Mouse (Mus musculus) limb, embryonic 15.5 days (tissue): ENCODE data around the gene Bcl2l12. TPM values are rescaled to one million over a fixed set of nuclear protein-coding genes. Genes with fewer than 3 reads are reported as not detected.

Source experiments
- ATAC-seq: fragments of 200-750 bp; cut with Nextera tagmentation; 2 replicates; pipeline ENCODE4 v1.8.0; 2017; ENCODE audit warnings: low read depth, moderate TSS enrichment; ENCODE audit not compliant: insufficient number of reproducible peaks, low FRiP score, low TSS enrichment
- H3K27ac ChIP-seq: fragments of 300-500 bp; sonication (generic); 2 replicates; pipeline ENCODE4 v1.5.1; 2015; ENCODE audit warnings: moderate library complexity, mild to moderate bottlenecking, inconsistent platforms
- H3K27me3 ChIP-seq: fragments of 300-500 bp; sonication (generic); 2 replicates; pipeline ENCODE4 v1.6.1; 2015; ENCODE audit warnings: inconsistent platforms
- H3K36me3 ChIP-seq: fragments of 300-500 bp; sonication (generic); 2 replicates; pipeline ENCODE4 v1.6.1; 2015; ENCODE audit warnings: inconsistent platforms
- H3K4me1 ChIP-seq: fragments of 300-500 bp; sonication (generic); 2 replicates; pipeline ENCODE4 v1.6.1; 2015; ENCODE audit warnings: inconsistent platforms
- H3K4me2 ChIP-seq: fragments of 300-500 bp; sonication (generic); 2 replicates; pipeline ENCODE4 v1.6.1; 2015; ENCODE audit warnings: mild to moderate bottlenecking, inconsistent platforms
- H3K4me3 ChIP-seq: fragments of 300-500 bp; sonication (generic); 2 replicates; pipeline ENCODE4 v1.5.1; 2015; ENCODE audit warnings: mild to moderate bottlenecking, inconsistent platforms
- H3K9ac ChIP-seq: fragments of 300-500 bp; sonication (generic); 2 replicates; pipeline ENCODE4 v1.6.1; 2015; ENCODE audit warnings: inconsistent platforms
- H3K9me3 ChIP-seq: fragments of 300-500 bp; sonication (generic); 2 replicates; pipeline ENCODE4 v1.6.1; 2016; ENCODE audit warnings: inconsistent platforms
- WGBS: fragments of 180-500 bp; shearing (Covaris S2); methylation state at CpG from one replicate; pipeline ENCODE4 v1.1.7; 2015; 5-methylcytosine and 5-hydroxymethylcytosine counted together
- microRNA-seq: library from miRNA; unstranded; fragments of <30 nt; microRNA quantifications from one replicate; pipeline ENCODE4, GENCODE M21; 2016
- polyA plus RNA-seq: library from polyadenylated mRNA; unstranded; fragments of >200 nt; fragmentation: Nextera tagmentation; extraction: Ambion mirVana; gene quantifications from 2 replicates; pipeline ENCODE4 v1.2.1, GENCODE M21; 2015

Gene Bcl2l12
- polyA plus RNA-seq, 1 experiment from 2014 or later, result 59.4 TPM

DNA sequence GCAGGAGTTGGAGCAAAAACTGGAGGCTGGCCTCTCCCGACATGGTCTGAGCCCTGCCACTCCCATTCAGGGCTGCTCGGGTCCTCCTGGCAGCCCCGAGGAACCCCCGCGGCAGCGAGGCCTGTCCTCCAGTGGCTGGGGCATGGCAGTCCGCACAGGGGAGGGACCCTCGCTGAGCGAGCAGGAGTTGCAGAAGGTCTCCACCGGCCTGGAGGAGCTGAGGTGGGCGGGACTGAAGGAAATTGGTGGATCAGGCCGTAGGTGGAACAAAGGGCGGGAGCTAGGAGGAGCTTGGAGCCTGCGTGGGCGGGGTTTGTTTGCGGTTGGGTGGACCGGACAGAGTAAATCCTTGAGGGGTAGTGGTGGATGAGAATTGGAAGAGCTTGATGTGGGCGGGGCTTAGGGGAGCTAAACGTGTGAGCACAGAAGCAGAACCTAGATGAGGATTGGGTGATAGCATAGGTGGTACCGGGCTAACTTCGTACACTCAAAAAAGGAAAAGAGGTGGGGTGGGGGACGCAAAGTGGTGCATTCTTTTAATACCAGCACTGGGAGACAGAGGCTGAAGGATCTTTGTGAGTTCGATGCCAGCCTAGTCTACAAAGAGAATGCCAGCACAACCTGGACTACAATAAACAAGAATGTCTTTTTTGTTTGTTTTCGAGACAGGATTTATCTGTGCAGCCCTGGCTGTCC, 45.8 kb downstream of the Bcl2l12 start:
- 6% methylated on average over 24 of the region's 24 CpGs for WGBS
- Histone ChIP-seq H3K27me3 (peaks cover 31% of the 10 kb centered on the region), H3K9ac (peak overlapping the region; percentile 46), H3K36me3 (no peaks in the 10 kb centered on the region), H3K4me2 (peak overlapping the region; percentile 94), H3K9me3 (no peaks in the 10 kb centered on the region), H3K4me1 (peaks cover 21% of the 10 kb centered on the region), H3K27ac (peak overlapping the region; percentile 83), H3K4me3 (peak overlapping the region; percentile 54)
- peak; percentile 93 for ATAC-seq

DNA sequence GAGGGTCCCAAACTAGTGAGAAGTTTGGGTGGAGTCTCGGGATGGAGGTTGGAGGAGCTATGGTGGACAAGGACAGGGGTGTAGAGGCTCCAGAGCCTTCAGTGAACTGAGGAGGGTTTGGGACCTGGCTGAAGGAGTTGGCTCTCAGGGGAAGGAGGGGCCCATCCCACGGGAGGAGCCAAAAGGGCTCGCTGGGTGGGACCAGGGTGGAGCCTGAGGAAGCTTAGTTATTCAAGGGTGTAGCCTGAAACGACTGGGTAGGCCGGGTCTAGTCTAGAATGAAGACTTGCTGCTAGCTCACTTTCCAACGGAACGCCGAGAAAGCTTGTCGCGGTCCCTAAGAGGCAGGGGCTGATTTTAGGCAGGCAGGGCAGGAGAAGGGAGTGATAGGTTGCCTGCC, 46.6 kb downstream of the Bcl2l12 start:
- Histone ChIP-seq H3K9me3 (no peaks in the 10 kb centered on the region), H3K4me3 (peak overlapping the region; percentile 54), H3K27me3 (peaks cover 36% of the 10 kb centered on the region), H3K27ac (peak overlapping the region; percentile 83), H3K4me2 (peak overlapping the region; percentile 94), H3K4me1 (peaks cover 18% of the 10 kb centered on the region), H3K36me3 (no peaks in the 10 kb centered on the region), H3K9ac (no peak overlapping the region)
- under 1% methylated on average over 10 of the region's 10 CpGs for WGBS
- 0 out of 2 replicates have a peak, but pooled peaks have one; percentile 59 for ATAC-seq

DNA sequence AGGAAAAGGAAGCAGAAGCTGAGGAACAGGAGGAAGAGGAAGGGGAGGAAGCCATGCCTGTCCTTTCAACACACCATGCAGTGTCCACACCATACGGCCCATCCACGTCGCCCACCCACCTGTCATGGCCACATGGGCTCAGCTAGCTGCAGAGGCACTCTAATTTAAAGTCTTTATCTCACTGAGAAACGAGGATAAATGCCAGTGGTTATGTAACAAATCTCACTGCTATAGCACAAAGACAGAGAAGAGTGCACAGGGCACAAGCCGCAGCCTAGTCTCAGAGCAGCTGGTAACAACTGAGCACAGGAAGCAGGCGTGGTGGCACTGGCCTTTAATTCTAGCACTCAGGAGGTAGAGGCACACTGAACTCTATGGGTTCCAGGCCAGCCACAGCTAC, 48.6 kb downstream of the Bcl2l12 start:
- Histone ChIP-seq H3K4me3 (no peak overlapping the region), H3K4me1 (peaks cover 18% of the 10 kb centered on the region), H3K9ac (no peak overlapping the region), H3K36me3 (no peaks in the 10 kb centered on the region), H3K9me3 (no peaks in the 10 kb centered on the region), H3K4me2 (no peak overlapping the region), H3K27me3 (peaks cover 36% of the 10 kb centered on the region), H3K27ac (no peak overlapping the region)
- ATAC-seq, result no peak
- WGBS, result 73% methylated on average over 6 of the region's 6 CpGs

DNA sequence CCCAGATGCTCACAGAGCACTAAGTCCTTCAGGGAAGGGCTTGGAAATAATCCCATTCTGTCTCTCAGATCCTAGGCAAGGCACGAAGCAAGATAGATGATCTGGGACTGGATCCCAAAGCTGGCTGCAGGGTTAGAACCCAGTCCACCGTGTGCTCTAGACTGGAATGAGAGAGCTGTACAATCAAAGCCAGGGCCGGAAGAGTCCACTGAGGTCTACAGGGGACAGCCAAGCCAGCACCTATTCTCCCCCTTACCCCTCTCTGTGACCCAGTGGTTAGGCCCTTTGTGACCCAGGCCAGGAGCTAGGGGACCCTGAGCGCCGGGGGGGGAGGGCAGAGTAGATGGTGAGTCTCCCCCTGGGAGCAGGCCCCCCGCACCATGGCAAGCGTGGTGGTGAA, 55.6 kb downstream of the Bcl2l12 start, which contains the start of gene Tsks:
Tsks (plus strand) TSS at position 301 of the 400 bp plus-strand sequence.
- no peak within 1 kb of the TSS for H3K9ac ChIP-seq
- 0 out of 2 replicates have a peak, but pooled peaks cover 6% of the 10 kb centered on the region for H3K27me3 ChIP-seq
- H3K36me3 ChIP-seq, result no peaks in the 10 kb centered on the region
- H3K9me3 ChIP-seq, result no peaks in the 10 kb centered on the region
- H3K4me1 ChIP-seq, result no peaks in the 10 kb centered on the region
- no peak within 1 kb of the TSS for H3K4me3 ChIP-seq
- 81% methylated on average over 7 of the region's 7 CpGs for WGBS
- H3K27ac ChIP-seq, result no peak within 1 kb of the TSS
- no peak within 1 kb of the TSS for H3K4me2 ChIP-seq
- no peak for ATAC-seq

Small RNAs within 50 kb of the gene (microRNA-seq; reads per million reads assigned to microRNA genes)
- gene Mir7054, result 1.2 reads per million

Other genes with a start within 250 kb of the Bcl2l12 start
- gene Zfp473, start 247.7 kb downstream of the Bcl2l12 start, polyA plus RNA-seq, result 1.7 TPM in 2 replicates
- 83.6 and 88.0 TPM in 2 replicates for gene Nup62, start 182.6 kb downstream of the Bcl2l12 start, polyA plus RNA-seq
- gene Il4i1, start 182.3 kb downstream of the Bcl2l12 start, polyA plus RNA-seq, result 1.0 and 1.6 TPM in 2 replicates
- gene Atf5, start 182.1 kb downstream of the Bcl2l12 start, polyA plus RNA-seq, result 5.7 and 6.2 TPM in 2 replicates
- 118 and 124 TPM in 2 replicates for gene Akt1s1, start 149.7 kb downstream of the Bcl2l12 start, polyA plus RNA-seq
- gene Tbc1d17, start 149.6 kb downstream of the Bcl2l12 start, polyA plus RNA-seq, result 82.6 and 89.6 TPM in 2 replicates
- gene Pnkp, start 141.6 kb downstream of the Bcl2l12 start, polyA plus RNA-seq, result 29.7 and 29.8 TPM in 2 replicates
- gene Ptov1, start 128.9 kb downstream of the Bcl2l12 start, polyA plus RNA-seq, result 286 and 373 TPM in 2 replicates
- gene Med25, start 106.0 kb downstream of the Bcl2l12 start, polyA plus RNA-seq, result 103 and 109 TPM in 2 replicates
- 22.8 and 24.2 TPM in 2 replicates for gene Fuz, start 102.6 kb downstream of the Bcl2l12 start, polyA plus RNA-seq
- 68.8 and 71.9 TPM in 2 replicates for gene Ap2a1, start 69.2 kb downstream of the Bcl2l12 start, polyA plus RNA-seq
- gene Tsks, start 55.5 kb downstream of the Bcl2l12 start, polyA plus RNA-seq, result 0.17 TPM in 1 of 2 replicates, not detected in the other
- 27.9 and 28.3 TPM in 2 replicates for gene Cpt1c, start 23.9 kb downstream of the Bcl2l12 start, polyA plus RNA-seq
- gene Prmt1, start 12.1 kb downstream of the Bcl2l12 start, polyA plus RNA-seq, result 408 and 429 TPM in 2 replicates
- 101 and 105 TPM in 2 replicates for gene Irf3, start 1.1 kb downstream of the Bcl2l12 start, polyA plus RNA-seq
- gene Scaf1, start 17.7 kb upstream of the Bcl2l12 start, polyA plus RNA-seq, result 34.8 TPM in 2 replicates
- gene Rras, start 19.2 kb upstream of the Bcl2l12 start, polyA plus RNA-seq, result 44.9 and 49.1 TPM in 2 replicates
- gene Prr12, start 54.2 kb upstream of the Bcl2l12 start, polyA plus RNA-seq, result 9.3 and 11.5 TPM in 2 replicates
- gene Nosip, start 63.7 kb upstream of the Bcl2l12 start, polyA plus RNA-seq, result 63.0 and 70.3 TPM in 2 replicates
- 23.1 and 25.1 TPM in 2 replicates for gene Prrg2, start 64.0 kb upstream of the Bcl2l12 start, polyA plus RNA-seq
- 653 and 714 TPM in 2 replicates for gene Rcn3, start 93.5 kb upstream of the Bcl2l12 start, polyA plus RNA-seq
- 99.7 and 121 TPM in 2 replicates for gene Fcgrt, start 105.1 kb upstream of the Bcl2l12 start, polyA plus RNA-seq
- gene Rps11, start 125.7 kb upstream of the Bcl2l12 start, polyA plus RNA-seq, result 1,215 and 1,484 TPM in 2 replicates
- 1,220 and 1,390 TPM in 2 replicates for gene Rpl13a, start 130.0 kb upstream of the Bcl2l12 start, polyA plus RNA-seq
- 0.65 TPM in 1 of 2 replicates, not detected in the other for gene Gm45713, start 137.5 kb upstream of the Bcl2l12 start, polyA plus RNA-seq
- 2.1 and 2.7 TPM in 2 replicates for gene Flt3l, start 137.7 kb upstream of the Bcl2l12 start, polyA plus RNA-seq
- 76.3 and 84.6 TPM in 2 replicates for gene Pih1d1, start 155.6 kb upstream of the Bcl2l12 start, polyA plus RNA-seq
- 44.1 and 49.1 TPM in 2 replicates for gene Aldh16a1, start 155.9 kb upstream of the Bcl2l12 start, polyA plus RNA-seq
- 0.12 and 0.24 TPM in 2 replicates for gene Slc17a7, start 165.2 kb upstream of the Bcl2l12 start, polyA plus RNA-seq
- not detected in 2 replicates for gene Gfy, start 180.9 kb upstream of the Bcl2l12 start, polyA plus RNA-seq
- not detected in 2 replicates for gene Pth2, start 182.3 kb upstream of the Bcl2l12 start, polyA plus RNA-seq
- gene Ccdc155, start 206.2 kb upstream of the Bcl2l12 start, polyA plus RNA-seq, result 1.2 and 2.7 TPM in 2 replicates
- gene Dkkl1, start 213.4 kb upstream of the Bcl2l12 start, polyA plus RNA-seq, result 51.2 and 64.5 TPM in 2 replicates
- 131 and 134 TPM in 2 replicates for gene Tead2, start 217.0 kb upstream of the Bcl2l12 start, polyA plus RNA-seq
- gene Cd37, start 240.4 kb upstream of the Bcl2l12 start, polyA plus RNA-seq, result 3.8 and 5.1 TPM in 2 replicates
- gene Slc6a16, start 242.4 kb upstream of the Bcl2l12 start, polyA plus RNA-seq, result 0.09 TPM in 1 of 2 replicates, not detected in the other